Mouse (Mus musculus) kidney, adult 2 months (tissue): ENCODE measurements around the gene Smarcd1. TPM values are rescaled to one million over a fixed set of nuclear protein-coding genes. Genes with fewer than 3 reads are reported as not detected.

Experiments
- DNase-seq: peaks from one replicate; pipeline ENCODE4 v3.0.0; 2021
- H3K27ac ChIP-seq: fragments of 200-500 bp; 2 replicates; pipeline ENCODE4 v1.5.1; 2012; ENCODE audit warnings: low read depth, low read length, control low read depth, inconsistent platforms; ENCODE audit not compliant: insufficient read depth
- H3K27me3 ChIP-seq: fragments of 200-500 bp; replicated peaks from 2 replicates; pipeline ENCODE4 v1.6.1; 2012; ENCODE audit warnings: mild to moderate bottlenecking, moderate library complexity, low read length, inconsistent platforms; ENCODE audit not compliant: control insufficient read depth, insufficient read depth
- H3K36me3 ChIP-seq: fragments of 200-500 bp; 2 replicates; pipeline ENCODE4 v1.6.1; 2012; ENCODE audit warnings: mild to moderate bottlenecking, moderate library complexity, low read length, inconsistent platforms; ENCODE audit not compliant: control insufficient read depth, insufficient read depth
- H3K4me1 ChIP-seq: fragments of 200-500 bp; 2 replicates; pipeline ENCODE4 v1.6.1; 2011; ENCODE audit warnings: low read length; ENCODE audit not compliant: control insufficient read depth, insufficient read depth
- H3K4me3 ChIP-seq: fragments of 200-500 bp; 2 replicates; pipeline ENCODE4 v1.5.1; 2011; ENCODE audit warnings: mild to moderate bottlenecking, low read depth, low read length, control low read depth; ENCODE audit not compliant: insufficient read depth
- CTCF ChIP-seq: fragments of 200-500 bp; conservative IDR thresholded peaks from 2 replicates; pipeline ENCODE4 v1.5.1; 2011; ENCODE audit warnings: low read depth, mild to moderate bottlenecking, control low read depth, low read length, moderate library complexity, mixed read lengths; ENCODE audit not compliant: insufficient read depth, insufficient read length
- POLR2A ChIP-seq: fragments of 200-500 bp; IDR thresholded peaks from one replicate; pipeline ENCODE4 v1.6.1; 2011; ENCODE audit warnings: low read depth, low read length, control low read depth
- WGBS: fragments of 180-500 bp; shearing (Covaris S2); methylation state at CpG from one replicate; pipeline ENCODE4 v1.1.7; 2018; 5-methylcytosine and 5-hydroxymethylcytosine counted together
- polyA plus RNA-seq: library from polyadenylated mRNA; depleted of rRNA; stranded (reverse); fragments of >200 nt; gene quantifications from 2 replicates; pipeline ENCODE4 v1.2.3, GENCODE M21; 2012

Smarcd1 gene
- polyA plus RNA-seq, 1 experiment, result 27.7 TPM

DNA sequence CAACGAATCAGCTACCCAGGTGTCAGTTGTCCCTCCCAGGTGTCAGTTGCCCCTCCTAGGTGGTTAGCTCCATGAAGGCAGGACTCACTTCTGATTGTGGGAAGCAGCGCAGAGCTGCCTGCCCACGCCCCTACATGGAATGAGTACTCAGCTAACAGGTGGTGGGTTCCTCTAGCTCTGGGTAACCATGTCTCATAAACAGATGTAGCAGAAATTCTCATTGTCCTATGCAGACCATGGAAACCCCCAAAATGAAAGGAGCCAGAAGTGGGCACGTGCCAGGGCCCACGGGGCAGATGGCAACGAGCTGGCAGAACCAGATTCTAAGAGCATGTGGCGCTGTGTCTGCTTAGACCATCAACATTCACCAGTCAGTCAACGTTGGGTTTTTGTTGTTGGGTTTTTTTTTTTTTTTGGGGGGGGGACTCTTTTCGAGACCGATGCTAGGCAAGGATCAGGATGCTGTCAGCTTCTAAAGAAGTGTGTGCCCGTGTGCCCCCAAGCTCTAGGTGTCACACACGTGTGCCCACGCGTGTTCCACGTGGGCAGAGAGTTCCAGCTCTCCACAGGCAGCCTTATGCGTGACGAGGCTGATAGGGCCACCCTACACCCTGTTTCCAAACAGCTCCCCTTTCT, 37.8 kb upstream of the Smarcd1 start:
- WGBS, result 5% methylated on average over 17 of the region's 17 CpGs
- Histone ChIP-seq H3K27ac (no peak overlapping the region), H3K4me1 (no peaks in the 10 kb centered on the region), H3K27me3 (0 out of 2 replicates have a peak, but pooled peaks cover 3% of the 10 kb centered on the region), H3K4me3 (no peak overlapping the region), H3K36me3 (no peaks in the 10 kb centered on the region)
- no peak for DNase-seq
- TF ChIP-seq POLR2A (no peak), CTCF (no peak)

DNA sequence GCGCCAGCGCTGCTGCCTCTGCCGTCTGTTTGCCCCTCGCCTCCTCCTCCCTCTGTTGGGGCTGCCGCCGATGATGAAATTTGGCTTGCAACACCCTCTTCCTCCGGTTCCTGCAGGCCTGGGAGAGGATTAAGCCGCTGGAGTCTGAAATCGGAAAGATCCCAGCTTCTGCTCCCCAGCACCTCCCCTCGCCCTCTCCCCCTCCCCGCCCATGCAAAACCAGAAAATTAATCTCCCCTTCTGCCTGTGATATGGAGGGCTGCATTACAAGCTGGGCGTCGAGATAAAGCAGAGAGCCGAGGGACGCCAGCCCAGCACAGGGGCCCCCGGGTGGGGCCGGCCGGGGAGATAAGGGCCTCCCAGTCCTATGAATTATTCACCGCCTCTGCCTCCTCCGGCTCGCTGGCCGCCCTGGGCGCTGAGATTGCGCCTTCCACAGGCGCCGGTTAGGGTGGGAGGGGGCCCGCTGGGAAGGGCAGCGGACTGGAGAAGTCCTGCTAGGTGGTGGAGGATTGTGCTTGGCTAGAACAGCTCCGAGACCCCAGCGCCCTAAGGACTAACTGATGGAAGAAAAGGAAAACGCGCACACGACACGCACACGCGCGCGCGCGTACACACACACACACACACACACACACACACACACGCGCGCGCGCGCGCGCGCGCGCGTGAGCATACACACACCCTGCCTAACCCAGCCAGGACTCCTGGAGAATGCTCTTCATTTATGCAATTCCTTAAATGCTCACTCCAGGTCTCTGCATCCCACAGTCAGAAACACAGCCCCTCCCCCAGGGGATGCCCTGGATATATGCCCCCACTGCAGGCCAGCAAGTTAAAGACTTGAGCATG, 37.1 kb upstream of the Smarcd1 start:
- peak overlapping the region; percentile 14; the same call in 1 of the 2 replicates for H3K4me3 ChIP-seq
- DNase-seq, result peak; percentile 12
- H3K36me3 ChIP-seq, result no peaks in the 10 kb centered on the region
- TF ChIP-seq POLR2A, result no peak
- no peak for TF ChIP-seq CTCF
- WGBS, result 2% methylated on average over 52 of the region's 52 CpGs
- 0 out of 2 replicates have a peak, but pooled peaks cover 3% of the 10 kb centered on the region for H3K27me3 ChIP-seq
- H3K27ac ChIP-seq, result no peak overlapping the region
- no peaks in the 10 kb centered on the region for H3K4me1 ChIP-seq

DNA sequence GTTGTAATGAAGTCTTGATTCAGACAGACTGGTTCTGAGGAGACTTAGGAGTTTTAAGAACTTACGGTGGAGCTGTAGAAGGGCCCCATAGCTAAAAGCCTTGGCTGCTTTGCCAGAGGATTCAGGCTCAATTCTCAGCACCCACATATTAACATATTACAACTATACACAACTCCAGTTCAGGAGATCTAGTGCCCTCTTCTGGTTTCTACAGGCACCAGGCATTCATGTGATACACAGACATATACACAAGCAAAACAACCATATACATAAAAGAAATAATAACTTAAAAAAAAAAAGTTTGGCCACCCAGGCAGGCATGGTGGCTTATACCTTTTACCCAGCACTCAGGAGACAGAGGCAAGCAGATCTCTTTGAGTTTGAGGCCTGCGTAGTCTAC, 34.4 kb upstream of the Smarcd1 start:
- TF ChIP-seq POLR2A (no peak), CTCF (no peak)
- no peak overlapping the region for H3K4me3 ChIP-seq
- H3K36me3 ChIP-seq, result no peaks in the 10 kb centered on the region
- no peak overlapping the region for H3K27ac ChIP-seq
- peaks cover 3% of the 10 kb centered on the region; the same call in 1 of the 2 replicates for H3K27me3 ChIP-seq
- no peaks in the 10 kb centered on the region for H3K4me1 ChIP-seq
- WGBS, result 100% methylated on average over 2 of the region's 2 CpGs
- DNase-seq, result no peak

DNA sequence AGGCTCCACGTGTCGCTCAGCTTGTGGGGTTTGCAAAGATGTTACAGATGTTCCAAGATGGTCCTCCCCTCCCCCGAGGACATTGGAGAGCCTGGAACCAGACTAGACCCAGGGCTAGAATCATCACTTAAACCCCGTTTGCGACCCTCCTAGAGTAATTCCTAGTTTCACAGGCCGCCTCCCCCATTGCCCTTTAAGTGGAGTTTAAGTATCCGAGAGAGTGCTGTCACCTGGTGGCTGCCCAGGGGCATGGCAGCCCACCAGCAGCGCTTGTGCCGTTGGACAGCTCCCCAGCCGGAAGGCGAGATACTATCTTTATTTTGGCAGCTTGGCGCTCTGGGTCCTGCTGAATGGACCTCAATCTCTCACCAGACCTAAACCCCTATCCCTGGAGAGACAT, 33.0 kb upstream of the Smarcd1 start:
- H3K4me1 ChIP-seq, result no peaks in the 10 kb centered on the region
- no peaks in the 10 kb centered on the region for H3K36me3 ChIP-seq
- WGBS, result 5% methylated on average over 12 of the region's 12 CpGs
- TF ChIP-seq CTCF (peak; percentile 91), POLR2A (no peak)
- peaks cover 3% of the 10 kb centered on the region; the same call in 1 of the 2 replicates for H3K27me3 ChIP-seq
- no peak overlapping the region for H3K4me3 ChIP-seq
- DNase-seq, result peak; percentile 74
- H3K27ac ChIP-seq, result no peak overlapping the region

DNA sequence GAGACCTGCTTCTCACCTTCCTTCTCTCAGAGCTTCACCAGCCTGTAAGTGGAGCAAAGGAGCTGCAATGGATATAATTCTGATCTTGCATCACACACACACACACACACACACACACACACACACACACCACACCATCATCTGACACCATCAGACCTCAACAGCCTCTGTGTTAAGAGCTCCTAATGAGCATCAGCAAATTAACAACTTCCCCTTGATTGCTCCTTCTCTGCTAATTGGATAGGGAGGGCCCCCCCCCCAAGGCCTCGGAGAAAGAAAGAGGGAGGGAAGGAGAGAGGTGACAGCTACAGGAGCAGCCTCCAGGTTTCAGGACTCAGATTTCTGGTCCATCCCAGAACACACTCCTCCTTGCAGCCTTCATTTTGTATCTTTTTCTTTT, 32.5 kb upstream of the Smarcd1 start:
- Histone ChIP-seq H3K4me3 (no peak overlapping the region), H3K27me3 (peaks cover 3% of the 10 kb centered on the region; the same call in 1 of the 2 replicates), H3K27ac (no peak overlapping the region), H3K36me3 (no peaks in the 10 kb centered on the region), H3K4me1 (no peaks in the 10 kb centered on the region)
- no peak for DNase-seq
- WGBS, result 0% methylated on average over 1 of the region's 1 CpGs
- TF ChIP-seq CTCF (no peak), POLR2A (no peak)

DNA sequence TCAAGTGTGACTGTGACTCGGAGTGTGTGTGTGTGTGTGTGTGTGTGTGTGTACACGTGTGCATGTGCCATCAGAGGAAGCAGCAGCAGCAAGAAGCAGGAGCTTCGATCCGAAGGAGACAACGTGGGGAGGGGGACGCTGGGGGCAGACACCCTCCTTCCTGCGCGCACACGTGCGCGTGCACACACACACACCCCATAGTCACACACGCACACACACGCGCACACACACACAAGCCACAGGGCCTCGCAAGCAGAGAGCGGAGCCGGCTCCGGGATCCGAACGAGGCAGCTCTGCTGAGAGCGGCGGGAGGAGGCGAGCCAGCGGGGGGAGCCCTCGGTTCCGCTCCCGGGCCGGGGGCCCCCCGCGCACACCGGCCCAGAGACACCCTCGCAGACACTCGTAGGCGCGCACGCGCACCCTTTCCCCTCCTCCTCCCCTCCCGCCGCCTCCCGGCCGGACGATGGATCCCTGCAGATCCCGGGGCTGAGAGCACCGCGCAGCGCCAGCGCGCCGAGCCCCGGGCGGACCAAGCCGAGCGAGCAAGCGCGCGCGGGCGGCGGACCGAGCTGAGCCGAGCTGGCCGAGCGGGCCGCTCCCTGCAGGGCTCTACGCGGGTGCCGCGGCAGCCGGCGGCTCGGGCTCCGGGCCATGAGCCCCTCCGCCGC, 31.6 kb upstream of the Smarcd1 start, which contains the start of gene Asic1:
Asic1 (plus strand) TSS at position 215 of the 668 bp plus-strand sequence.
- Histone ChIP-seq H3K27ac (no peak within 1 kb of the TSS), H3K4me3 (peak within 1 kb of the TSS; percentile 0), H3K27me3 (no peaks in the 10 kb centered on the region; the same call in 1 of the 2 replicates), H3K36me3 (no peaks in the 10 kb centered on the region), H3K4me1 (no peaks in the 10 kb centered on the region)
- DNase-seq, result peak; percentile 60
- WGBS, result under 1% methylated on average over 66 of the region's 74 CpGs
- TF ChIP-seq CTCF, result no peak
- no peak for TF ChIP-seq POLR2A
